Mouse (Mus musculus): ENCODE results near the gene Lrmda.

Lrmda gene

DNA sequence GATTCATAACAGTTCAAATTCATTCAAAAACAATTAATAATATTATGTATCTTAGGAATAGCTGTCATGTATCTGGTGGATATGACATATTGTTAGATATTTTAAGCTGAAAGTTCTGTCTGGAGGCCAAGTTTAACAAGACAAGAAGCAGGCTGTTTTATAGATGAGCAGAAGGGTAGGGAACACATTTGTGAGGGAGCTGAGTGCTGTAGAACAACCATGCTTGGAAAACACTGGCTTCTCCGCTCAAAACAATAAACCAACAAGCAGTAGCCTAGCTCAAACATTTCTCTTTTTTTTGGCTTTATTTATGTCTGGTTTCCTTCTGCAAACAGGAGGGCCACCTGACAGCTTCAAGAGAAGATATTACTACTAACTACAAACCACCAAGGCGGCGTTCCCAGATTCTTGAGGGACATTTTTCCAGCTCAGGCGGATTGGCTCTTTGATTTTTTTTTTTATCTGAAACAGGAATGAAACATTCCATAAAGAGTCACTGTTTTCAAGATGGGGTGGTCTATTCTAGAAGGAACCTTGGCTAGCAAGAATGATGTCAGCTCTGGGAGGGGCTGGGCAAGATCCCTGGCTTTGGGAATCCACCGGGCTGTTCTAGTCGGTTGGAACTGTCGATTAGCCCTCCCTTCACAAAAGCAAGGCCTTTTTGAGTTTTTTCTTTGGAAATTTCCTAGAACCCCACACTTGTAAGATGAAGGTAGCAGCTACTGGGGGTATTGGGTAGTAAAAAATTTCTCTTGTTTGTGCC is 304.2 kb downstream of the Lrmda start:
- peak; percentile 40 to 68 for DNase-seq (ENCODE audit: low spot score in 2 of 2)

DNA sequence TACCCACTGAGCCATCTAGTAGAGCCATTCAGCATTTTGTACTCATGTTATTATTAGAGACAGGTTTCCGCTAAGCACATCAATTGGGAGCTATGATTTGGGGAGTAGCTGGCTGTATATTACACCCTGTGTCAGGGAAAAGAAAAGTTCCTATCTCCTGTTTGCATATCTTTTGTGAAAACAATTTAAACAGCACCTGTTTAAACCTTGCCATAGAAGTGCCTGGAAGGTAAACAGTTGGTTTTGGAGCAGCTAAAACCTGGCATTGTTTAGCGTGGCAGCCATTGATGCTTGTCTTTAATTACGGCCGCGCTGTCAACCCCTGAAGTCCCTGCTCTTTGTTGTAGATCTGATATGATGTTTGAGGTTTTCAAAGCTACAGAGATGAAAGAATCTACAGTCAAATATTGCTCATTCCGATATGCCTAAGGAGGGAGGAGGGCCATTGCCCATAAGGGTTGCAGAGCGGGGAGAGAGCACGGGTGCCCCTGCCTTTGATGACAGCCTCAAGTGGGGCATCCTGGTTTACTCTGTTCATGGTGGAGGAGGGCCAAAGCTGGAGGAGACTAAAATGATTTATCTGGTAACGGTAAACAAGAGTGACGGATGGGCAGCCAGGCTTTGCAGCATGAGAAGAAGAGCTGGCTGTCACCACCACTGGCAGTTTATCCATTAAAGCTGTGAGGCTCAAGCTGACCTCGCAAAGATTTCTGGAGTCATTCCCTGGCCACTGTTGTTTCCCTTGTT is 306.9 kb downstream of the Lrmda start:
- DNase-seq (ENCODE audit: low spot score in 2 of 2): no peak

DNA sequence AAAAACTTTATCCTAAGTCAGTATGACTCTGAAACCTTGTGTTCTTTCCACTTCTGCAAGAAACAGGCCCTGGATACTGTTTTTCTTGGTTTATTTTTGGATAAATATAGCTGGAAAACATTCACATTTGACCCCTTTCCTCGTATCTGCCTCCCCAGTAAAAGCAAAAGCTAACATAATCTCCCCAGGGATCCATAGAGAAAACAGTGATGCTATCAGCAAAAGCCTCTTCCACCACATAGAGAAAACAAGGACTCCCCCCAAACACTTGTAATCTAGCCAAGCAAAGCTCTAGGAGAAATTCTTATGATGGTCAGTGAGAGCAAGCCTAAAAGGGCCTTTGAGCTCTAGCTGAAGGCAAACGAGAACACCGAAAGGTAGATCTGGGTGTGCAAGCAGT is 309.7 kb downstream of the Lrmda start:
- DNase-seq (ENCODE audit: low spot score in 2 of 2): no peak

DNA sequence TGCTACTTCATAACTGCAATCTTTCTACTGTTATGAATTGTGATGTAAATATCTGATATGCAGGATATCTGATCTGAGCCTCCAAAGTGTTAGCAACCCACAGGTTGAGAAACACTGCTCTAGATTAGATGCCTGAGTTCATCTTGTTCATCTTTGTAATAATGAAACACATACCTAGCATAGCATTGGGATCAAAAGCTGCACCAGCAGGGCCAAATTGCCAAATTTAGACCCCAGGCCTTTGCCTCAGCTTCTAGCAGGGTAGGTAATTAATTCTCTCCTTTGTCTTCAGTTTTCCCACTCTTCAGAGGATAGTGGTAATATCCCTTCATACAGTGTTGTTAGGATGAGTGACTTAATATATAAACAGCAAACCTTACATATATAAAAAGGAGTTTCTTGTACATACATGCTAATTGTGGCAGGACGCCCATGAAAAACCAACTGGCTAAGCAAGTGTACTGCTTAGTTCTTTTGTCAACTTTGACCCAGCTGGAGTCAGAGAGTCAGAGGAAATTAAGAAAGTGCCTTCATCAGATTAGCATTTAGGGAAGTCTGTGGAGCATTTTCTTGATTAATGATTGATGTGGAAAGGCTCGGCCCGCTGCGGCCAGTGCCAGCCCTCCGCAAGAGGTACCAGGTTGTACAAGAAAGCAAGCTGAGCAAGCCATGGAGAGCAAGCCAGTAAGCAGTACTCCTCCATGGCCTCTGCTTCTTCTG is 315.7 kb downstream of the Lrmda start:
- DNase-seq (ENCODE audit: low spot score in 2 of 2): no peak

DNA sequence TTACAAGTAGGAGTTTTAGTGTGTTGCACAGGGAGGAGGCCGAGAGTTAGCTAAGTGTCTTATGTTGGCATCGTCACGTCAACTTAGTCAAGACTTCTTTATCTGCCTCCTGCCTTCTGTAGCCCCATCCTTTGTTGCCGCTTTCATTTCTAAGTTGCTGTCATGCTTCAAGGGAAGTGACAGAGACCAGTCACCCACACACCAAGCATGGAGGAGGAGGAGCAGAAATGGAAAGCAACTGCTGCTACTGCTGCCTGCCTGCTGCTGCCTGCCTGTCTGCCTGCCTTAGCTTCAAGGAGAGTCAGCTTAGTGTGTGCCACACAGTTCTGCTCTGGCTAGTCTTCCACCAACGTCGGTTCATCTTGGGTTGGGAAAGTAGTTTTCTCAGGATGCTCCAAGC is 319.7 kb downstream of the Lrmda start:
- DNase-seq (ENCODE audit: low spot score in 2 of 2): no peak

DNA sequence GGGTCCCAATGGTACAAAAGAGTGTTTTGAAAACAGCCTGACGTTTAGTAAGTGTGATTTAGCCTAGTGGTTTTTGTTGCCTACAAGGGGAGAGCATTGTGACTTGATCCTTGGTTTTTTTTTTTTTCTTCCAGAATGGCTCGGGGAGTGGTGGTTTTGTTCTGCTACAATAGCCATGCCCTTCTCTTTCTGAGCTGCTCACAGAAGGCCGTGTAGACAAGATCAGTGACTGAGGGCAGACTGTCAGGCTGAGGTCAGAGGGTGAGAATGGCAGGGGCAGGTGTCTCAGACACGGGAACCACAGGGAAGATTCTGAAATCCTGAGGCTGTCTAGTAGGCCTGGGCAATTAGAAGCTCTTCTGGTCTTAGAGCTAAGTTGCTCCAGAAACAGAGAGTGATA is 323.8 kb downstream of the Lrmda start:
- DNase-seq (ENCODE audit: low spot score in 2 of 2): no peak

DNA sequence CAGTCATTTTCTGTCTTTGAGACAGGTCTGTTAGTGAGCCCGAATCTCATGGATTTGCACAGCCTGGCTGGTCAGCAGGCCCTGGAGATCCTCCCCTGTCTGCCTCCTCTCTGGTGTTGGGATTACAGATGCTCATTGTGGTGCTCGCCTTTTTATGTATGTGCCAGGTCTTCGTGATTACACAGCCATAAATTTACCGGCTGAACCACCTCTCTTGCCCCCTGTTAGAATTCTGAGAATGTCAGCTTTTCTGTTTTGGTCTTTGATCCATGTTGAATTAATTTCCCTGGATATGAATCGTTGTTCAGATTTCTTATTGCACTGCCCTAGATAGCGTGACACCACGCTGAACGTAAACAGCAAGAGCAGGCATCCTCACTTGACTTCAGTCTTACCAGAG is 325.7 kb downstream of the Lrmda start:
- no peak for DNase-seq (ENCODE audit: low spot score in 2 of 2)

DNA sequence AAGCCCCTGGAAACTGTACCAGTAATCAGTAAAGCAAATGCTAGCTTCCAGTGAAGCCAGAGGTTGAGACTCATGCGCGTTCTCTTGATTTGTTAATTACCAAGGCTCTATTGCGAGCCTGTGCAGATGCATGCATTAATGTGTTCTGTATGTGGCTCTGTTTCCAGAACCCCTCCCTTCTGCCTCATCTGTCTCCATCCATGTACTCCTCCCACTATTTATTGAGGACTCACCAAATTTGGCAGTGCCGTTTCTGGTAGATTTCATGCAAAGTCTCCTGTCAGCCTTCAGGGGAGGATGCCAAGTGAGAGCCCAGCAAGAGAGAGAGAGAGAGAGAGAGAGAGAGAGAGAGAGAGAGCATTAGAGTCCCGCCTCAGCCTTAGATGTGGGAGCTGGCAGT is 334.1 kb downstream of the Lrmda start:
- DNase-seq (ENCODE audit: low spot score in 2 of 2): no peak

DNA sequence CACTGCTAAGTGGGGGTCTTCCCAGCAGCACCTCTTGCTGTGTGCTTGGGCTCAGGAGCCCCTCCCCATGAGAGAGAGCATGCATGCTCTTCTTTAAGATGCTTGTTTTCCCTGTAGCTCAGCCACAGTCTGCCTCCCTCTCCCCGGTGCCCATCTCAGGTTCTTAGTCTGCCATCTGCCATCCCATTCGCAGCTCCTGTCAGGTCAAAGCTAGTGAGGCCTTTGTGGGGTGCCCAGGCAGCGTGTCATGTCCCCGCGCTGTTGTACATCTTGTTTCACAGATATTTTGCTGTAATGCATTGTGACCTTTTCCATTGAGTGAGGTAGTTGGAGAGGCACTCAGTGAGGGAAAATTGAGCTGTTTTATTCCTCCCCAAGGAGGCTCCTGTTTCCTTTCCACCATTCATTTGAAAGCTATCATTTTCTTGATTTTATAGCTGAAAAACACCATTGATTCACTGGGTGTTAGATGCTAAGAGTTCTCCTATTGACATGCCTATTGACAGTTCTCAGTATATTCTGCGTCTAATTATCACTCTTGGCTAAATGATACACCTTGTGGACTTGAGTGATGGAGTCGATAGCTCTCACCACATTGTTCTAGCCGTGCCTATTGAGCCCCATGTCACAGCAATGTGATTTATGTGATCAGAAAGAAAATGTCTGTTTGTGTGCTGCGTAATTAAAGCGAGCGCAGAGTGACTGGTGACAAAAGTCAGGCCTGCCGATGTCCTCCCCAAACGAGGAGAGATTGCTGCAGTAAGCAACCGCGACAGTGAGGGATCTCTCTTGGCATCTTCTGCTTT is 335.5 kb downstream of the Lrmda start:
- no peak for DNase-seq (ENCODE audit: low spot score in 2 of 2)

DNA sequence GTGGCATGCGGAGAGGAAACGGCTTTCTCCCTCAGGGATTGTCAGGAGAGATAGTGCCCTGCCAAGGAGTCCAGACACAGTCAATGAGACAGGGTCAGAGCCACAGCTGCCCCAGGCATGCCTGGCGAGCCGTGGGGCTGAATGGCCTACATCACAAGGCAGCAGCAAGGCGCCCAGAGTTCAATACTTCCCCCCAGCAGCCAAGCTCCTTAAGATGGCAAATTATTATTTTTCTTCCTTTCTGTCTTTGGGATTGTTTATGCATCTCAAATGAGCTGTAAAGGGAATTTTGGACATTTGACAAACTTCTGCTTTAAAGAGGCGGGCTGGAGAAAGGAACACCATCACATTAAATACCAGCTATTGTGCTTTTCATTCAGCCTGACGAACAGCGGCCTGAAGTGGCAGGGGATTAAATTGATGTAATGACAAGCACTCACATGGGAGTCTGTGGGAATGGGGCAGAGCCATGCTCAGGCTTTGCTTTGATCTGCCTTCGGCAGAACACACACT is 338.5 kb downstream of the Lrmda start:
- DNase-seq (ENCODE audit: low spot score in 2 of 2): no peak

DNA sequence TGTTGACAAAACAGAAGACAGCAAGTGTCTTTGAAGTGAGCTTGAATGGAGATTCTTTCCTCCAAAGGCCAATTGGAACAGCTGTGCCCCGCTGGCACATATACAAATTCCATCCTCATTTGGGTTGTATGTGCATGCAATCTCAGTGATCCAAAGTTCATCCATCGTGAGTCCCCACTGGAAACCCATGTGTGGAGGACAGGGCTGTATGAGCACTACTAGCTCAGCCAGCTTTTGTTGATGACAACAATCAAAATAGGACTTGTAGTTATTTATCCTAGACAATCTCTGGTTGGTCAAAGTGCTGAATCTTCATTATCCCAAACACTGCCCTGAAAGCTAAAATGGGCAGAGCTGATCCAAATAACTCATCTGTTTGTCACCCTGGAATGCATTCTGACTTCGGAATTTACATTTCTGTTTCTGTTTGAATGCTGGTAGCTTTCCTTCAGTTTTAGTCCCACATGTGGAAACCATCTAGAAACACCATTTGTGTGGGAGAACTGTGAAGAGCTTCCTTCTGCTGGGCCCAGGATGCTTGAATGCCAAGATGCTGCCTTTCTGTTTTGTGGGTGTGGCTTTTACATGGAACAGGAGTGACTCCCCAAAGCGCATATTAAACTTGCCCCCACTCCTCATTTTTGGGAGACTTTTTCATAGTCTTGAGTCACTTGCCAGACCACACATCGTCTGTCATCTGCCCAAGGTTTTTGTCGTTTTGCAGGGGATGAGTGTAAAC is 344.7 kb downstream of the Lrmda start:
- no peak for DNase-seq (ENCODE audit: low spot score in 2 of 2)

DNA sequence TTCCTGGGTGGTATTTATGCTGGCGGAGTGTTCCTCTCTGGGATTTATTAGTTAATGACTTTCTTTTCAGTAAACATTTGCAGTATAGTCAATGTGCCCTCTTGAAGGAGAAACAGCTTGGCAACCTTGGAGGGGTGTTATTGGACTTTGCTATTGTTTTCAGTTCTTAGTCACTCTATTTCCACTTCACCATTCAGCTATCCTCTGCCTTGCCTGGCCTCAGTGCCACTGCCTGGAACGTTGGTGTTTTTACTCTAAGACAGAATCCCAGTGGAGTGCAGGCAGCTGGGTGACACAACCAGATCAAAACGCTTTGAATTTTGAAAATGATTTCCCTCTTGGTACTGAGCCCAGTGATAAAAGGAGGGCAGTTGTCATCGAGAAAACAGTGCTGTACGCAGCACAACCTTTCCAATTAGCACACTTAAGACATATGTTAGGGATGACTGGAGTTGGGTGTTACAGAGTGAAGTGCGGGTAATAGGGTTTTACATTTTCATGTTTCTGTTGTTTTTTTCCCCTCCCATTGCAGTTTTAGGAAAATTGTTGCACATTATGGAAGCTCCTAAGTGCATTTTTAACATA is 345.4 kb downstream of the Lrmda start:
- no peak for DNase-seq (ENCODE audit: low spot score in 2 of 2)

DNA sequence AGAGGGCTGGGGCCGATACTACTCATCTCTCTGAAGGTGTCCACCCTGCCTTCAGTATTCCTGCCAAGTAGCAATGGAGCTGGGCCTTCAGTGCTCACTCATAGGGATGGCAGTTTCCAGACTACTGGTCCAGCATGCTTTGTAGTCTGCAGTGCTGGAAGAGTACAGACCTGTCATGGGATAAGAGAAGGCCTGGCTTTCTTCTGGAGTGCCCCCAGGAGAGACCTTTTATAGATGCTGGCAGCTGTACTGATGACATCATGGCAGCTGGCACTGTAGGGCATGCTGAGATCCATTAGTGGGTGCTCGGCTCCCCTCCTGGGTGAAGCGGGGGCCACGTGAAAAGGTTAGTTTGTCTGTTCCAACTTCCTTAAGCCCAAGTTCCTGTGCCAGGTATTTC is 348.1 kb downstream of the Lrmda start:
- no peak for DNase-seq (ENCODE audit: low spot score in 2 of 2)

DNA sequence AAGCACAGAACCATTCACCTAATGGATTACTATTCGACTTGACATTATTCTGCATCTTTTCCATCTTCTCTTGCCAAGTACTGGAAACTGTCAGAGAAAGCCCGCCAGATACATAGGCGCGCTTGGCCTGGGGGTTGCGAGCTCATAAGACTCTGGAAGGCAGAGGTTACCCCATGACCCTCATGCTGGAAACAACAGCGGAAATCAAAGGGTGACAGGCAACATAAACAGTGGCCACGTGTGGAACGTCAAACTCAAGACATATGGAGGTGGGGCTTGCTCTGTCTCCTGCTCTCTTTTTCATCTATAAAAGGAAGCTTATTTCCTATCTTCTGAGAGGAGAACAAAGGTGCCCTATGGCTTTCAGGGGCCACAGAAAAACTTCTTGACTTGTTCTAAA is 351.6 kb downstream of the Lrmda start:
- no peak for DNase-seq (ENCODE audit: low spot score in 2 of 2)

DNA sequence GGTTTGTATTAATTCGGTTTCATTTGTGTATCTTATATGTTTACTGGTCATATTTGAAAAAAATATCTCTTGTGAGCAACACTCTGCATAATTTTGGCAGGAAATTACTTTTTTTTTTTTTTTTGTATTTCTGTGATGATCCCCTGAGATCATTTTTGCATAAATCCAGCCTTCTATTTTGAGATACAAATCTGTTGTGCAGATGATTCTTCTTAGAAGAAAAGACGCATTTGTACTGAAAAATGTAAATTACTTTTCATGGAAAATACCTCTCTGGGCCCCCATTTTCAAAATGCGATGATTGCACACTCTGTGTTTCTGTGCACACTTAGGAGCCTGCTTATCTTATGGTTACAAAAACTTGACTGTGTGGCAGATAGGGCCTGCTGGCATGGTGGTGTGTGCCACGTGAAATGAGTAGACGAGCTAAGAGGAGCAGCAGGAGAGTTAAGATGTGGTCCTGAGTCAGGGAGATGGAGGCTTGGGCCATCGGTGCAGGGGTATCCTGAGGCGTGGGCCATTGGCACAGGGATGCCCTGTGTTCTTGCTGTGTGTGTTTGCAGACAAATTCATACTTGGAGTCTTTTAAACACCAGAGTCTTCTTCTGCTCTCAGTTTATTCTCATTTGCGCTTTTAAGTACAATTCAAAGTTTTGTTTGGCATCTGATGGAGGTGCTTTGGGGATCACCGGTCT is 353.3 kb downstream of the Lrmda start:
- no peak for DNase-seq (ENCODE audit: low spot score in 2 of 2)

DNA sequence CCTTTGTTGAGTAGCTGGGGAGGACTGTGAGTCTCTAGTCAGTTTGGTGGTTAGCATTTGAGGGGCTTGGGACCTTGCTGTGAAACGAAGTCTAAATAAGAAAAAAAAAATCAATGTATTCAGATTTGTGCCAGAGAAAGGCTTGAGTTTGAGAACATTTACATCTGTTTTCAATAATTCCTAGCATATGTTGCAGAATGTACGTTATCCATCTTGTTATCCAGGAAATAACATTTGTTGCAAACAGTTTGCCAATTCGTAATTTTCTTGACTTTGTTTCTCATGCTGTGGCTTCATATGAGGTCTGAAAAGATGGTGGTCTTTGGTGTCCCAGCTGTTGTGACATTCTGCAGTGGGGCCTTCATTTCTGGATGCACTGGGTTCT is 353.8 kb downstream of the Lrmda start:
- no peak for DNase-seq (ENCODE audit: low spot score in 2 of 2)

DNA sequence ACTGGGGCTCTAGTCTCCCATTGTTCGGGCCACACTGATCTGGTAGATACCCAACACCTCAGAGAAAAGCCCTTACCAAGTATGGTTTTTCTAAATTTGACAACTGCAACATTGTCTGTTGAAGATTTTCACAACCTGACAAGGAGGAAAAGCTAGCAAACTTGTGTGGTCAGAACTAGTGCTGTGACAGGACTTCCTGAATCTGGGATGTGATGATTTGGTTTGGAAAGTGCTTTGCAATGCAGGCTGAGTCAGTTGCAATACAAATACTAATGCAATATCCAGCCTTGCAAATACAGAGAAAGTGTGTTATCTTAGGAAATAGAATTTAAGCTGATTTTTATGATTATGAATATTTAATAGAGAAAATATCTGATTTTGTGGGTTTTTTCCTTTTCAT is 357.6 kb downstream of the Lrmda start:
- no peak for DNase-seq (ENCODE audit: low spot score in 2 of 2)

DNA sequence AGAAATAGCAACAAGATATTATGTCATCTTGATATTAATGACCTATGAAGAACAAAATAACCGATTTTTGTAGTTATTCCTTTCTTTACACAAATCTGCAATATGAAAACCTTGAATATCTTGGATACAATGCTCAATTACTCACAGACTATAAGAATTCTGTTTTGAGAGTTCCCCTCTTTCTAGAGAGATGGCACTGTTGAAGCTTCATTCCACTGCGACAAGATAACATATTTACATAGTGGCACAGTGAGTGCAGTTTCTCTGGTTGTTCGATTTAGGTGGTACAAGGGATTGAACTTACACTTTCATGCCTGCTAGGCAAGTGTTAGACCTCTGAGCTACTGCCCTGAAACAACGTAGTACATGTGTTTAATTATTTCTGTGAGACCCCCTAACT is 362.6 kb downstream of the Lrmda start:
- no peak for DNase-seq (ENCODE audit: low spot score in 2 of 2)

DNA sequence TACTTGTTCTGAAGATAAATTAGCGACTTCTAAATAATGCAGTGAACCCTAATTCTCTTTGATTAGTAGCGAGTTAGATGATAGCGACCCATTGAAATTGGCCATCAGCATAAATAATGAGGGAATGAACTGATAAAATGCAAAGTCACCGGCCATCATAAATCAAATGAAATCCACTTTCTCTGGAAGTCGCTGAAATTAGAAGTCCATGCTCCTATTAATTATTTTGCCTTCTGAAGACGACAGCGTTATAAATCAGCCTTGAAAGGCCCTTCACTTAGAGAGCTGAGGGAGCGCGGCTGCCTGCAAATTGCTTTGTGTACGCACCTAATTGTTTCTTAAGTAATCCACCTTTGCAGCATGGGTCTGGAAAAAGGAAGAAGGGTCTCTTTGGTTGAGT is 374.1 kb downstream of the Lrmda start:
- DNase-seq (ENCODE audit: low spot score in 2 of 2): no peak

DNA sequence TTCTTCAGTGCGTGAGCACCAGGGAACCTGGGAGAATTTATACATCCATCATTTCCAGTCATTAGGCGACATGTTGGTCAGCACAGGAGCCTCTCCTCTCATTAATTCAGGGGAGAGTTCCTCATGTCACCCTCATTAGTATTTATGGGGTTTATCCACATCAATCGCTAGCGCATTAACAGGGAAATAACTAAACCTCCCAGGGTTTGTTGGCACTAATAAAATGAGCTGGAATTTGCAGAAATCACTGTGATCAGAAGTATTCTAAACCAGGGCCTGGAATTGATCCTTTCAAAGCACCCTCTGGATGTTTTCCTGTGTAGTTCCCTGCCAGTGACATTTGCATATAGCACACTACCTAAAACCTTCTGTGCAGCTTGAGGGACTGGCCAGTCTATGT is 382.9 kb downstream of the Lrmda start:
- no peak for DNase-seq (ENCODE audit: low spot score in 2 of 2)
